Mouse (Mus musculus) hindbrain, embryonic 13.5 days (tissue): Measurements from ENCODE around the gene Trim44. TPM values are rescaled to one million over a fixed set of nuclear protein-coding genes. Genes with fewer than 3 reads are reported as not detected.

ENCODE experiments used
- ATAC-seq: fragments of 200-750 bp; cut with Nextera tagmentation; 2 replicates; pipeline ENCODE4 v1.8.0; 2017; ENCODE audit warnings: moderate TSS enrichment; ENCODE audit not compliant: low FRiP score
- H3K27ac ChIP-seq: fragments of 300-500 bp; sonication (generic); 2 replicates; pipeline ENCODE4 v1.5.1; 2015; ENCODE audit warnings: inconsistent platforms, mild to moderate bottlenecking, moderate library complexity
- H3K27me3 ChIP-seq: fragments of 300-500 bp; sonication (generic); 2 replicates; pipeline ENCODE4 v1.6.1; 2015; ENCODE audit warnings: mild to moderate bottlenecking, inconsistent platforms
- H3K36me3 ChIP-seq: fragments of 300-500 bp; sonication (generic); 2 replicates; pipeline ENCODE4 v1.6.1; 2015; ENCODE audit warnings: mild to moderate bottlenecking, inconsistent platforms
- H3K4me1 ChIP-seq: fragments of 300-500 bp; sonication (generic); replicated peaks from 2 replicates; pipeline ENCODE4 v1.6.1; 2015; ENCODE audit warnings: inconsistent platforms
- H3K4me2 ChIP-seq: fragments of 300-500 bp; sonication (generic); 2 replicates; pipeline ENCODE4 v1.6.1; 2015; ENCODE audit warnings: inconsistent platforms, mild to moderate bottlenecking, moderate library complexity
- H3K4me3 ChIP-seq: fragments of 300-500 bp; sonication (generic); 2 replicates; pipeline ENCODE4 v1.5.1; 2015; ENCODE audit warnings: mild to moderate bottlenecking, inconsistent platforms
- H3K9ac ChIP-seq: fragments of 300-500 bp; sonication (generic); 2 replicates; pipeline ENCODE4 v1.6.1; 2015; ENCODE audit warnings: mild to moderate bottlenecking, inconsistent platforms
- H3K9me3 ChIP-seq: fragments of 300-500 bp; sonication (generic); 2 replicates; pipeline ENCODE4 v1.6.1; 2016; ENCODE audit warnings: inconsistent platforms
- WGBS: fragments of 180-500 bp; shearing (Covaris S2); methylation state at CpG from one replicate; pipeline ENCODE4 v1.1.7; 2015; 5-methylcytosine and 5-hydroxymethylcytosine counted together
- polyA plus RNA-seq: library from polyadenylated mRNA; unstranded; fragments of >200 nt; fragmentation: Nextera tagmentation; extraction: Ambion mirVana; gene quantifications from 2 replicates; pipeline ENCODE4 v1.2.1, GENCODE M21; 2015

The Trim44 gene
- polyA plus RNA-seq, 1 experiment from 2014 or later: 44.2 TPM

DNA sequence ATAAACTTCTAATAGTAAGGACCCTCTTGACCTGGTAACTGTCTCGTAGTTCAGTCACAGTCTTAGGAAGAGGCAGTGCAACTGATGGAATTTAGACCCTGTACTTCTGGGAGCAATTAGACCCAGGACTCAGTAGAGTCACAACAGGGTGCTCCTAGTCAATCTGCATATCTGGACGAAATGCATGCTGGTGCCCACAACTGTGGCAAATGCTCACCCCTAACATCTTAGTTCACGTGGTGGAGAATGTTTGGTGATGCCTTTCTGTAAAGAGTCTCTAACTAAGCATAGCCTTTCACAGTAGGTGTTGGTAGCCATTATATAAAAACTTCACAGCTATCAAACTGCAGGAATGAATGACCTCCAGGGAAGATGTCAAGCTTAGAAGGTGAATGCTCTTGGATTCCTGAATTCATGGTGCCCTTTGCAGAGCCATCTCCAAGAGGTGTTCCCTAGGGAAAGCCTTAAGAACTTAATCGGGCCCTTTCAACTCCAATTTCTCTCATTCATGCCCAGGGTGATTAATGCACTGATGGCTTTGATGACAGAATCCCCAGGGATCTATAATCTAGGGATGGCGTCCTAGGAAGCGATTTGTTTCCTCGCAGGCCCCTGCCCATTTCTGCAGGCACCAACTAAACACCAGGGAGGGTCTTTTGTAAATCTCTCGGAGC is 29.9 kb upstream of the Trim44 start:
- H3K4me2 ChIP-seq: no peak overlapping the region
- WGBS: 24% methylated on average over 8 of the region's 8 CpGs
- H3K9me3 ChIP-seq: no peaks in the 10 kb centered on the region
- H3K36me3 ChIP-seq: no peaks in the 10 kb centered on the region
- H3K9ac ChIP-seq: no peak overlapping the region
- 0 out of 2 replicates have a peak, but pooled peaks cover 2% of the 10 kb centered on the region for H3K27me3 ChIP-seq
- H3K27ac ChIP-seq: no peak overlapping the region
- no peak overlapping the region for H3K4me3 ChIP-seq
- H3K4me1 ChIP-seq: no peaks in the 10 kb centered on the region; the same call in 1 of the 2 replicates
- no peak for ATAC-seq

DNA sequence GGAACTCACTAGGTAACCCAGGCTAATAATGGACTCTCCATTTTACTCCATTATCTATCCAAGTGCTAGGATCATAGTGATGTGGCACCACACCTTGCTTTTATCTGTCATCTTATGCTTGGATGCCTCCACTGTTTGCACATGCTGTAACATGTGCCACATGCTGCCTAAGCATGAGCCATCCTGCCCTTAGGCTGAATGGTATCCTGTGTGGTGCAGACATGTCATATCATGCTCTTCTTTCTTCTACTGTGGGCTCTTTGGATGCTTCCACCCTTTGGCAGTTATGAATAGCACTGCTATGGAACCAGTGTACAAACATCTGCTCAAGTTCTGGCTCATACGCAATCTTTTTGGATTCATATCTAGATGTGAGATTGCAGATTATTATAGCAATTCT is 26.3 kb upstream of the Trim44 start:
- Histone ChIP-seq H3K4me3 (no peak overlapping the region), H3K4me2 (no peak overlapping the region), H3K9me3 (no peaks in the 10 kb centered on the region), H3K27ac (no peak overlapping the region), H3K9ac (no peak overlapping the region), H3K4me1 (peaks cover 6% of the 10 kb centered on the region; the same call in 1 of the 2 replicates), H3K36me3 (no peaks in the 10 kb centered on the region), H3K27me3 (no peaks in the 10 kb centered on the region)
- no peak for ATAC-seq
- WGBS: 96% methylated on average over 1 of the region's 1 CpGs

DNA sequence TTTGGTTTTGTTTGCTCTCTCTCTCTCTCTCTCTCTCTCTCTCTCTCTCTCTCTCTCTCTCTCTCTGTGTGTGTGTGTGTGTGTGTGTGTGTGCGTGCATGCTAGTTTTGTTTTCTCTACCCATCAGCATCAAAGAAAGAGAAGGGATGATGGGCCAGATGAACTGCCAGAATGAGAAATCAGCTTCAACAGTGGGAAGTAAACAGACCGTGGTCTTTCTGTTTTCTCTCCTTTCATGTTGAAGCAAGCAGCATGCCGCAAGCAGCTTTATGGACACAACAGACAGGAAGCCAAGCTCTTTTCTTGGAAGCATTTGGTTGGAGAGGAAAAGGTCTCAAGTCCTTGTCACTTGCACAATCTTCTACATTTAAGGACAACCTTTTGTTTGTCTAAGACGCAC is 23.5 kb upstream of the Trim44 start:
- Histone ChIP-seq H3K4me3 (no peak overlapping the region), H3K9me3 (no peaks in the 10 kb centered on the region), H3K36me3 (no peaks in the 10 kb centered on the region), H3K9ac (0 out of 2 replicates have a peak overlapping the region, but pooled peaks have one; percentile 24), H3K27me3 (no peaks in the 10 kb centered on the region), H3K4me1 (peaks cover 6% of the 10 kb centered on the region; the same call in 1 of the 2 replicates), H3K4me2 (no peak overlapping the region), H3K27ac (no peak overlapping the region)
- no peak for ATAC-seq
- 53% methylated on average over 4 of the region's 4 CpGs for WGBS

DNA sequence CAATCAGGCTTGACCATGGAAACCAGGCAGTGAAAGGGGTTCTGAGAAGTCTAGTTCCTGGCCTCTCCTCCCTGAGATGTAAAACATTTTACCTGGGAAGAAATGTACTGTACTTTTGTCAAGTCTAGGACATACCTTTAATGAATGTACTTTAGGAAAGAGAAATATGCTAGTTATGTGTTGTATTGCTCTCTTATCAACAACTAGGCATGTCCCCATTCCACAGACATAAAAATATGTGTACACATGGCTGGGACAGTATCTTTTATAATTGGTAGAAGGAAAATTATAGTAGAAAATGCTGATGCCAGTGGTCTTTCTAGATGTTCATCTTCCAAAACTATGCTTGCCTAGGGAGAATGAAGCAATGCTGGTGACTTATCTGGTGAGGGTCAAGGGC is 20.3 kb upstream of the Trim44 start:
- no peak overlapping the region for H3K9ac ChIP-seq
- peaks cover 6% of the 10 kb centered on the region; the same call in 1 of the 2 replicates for H3K4me1 ChIP-seq
- no peak overlapping the region for H3K4me2 ChIP-seq
- no peak overlapping the region for H3K27ac ChIP-seq
- H3K4me3 ChIP-seq: no peak overlapping the region
- no peak for ATAC-seq
- H3K36me3 ChIP-seq: no peaks in the 10 kb centered on the region
- no peaks in the 10 kb centered on the region for H3K9me3 ChIP-seq
- no peaks in the 10 kb centered on the region for H3K27me3 ChIP-seq

DNA sequence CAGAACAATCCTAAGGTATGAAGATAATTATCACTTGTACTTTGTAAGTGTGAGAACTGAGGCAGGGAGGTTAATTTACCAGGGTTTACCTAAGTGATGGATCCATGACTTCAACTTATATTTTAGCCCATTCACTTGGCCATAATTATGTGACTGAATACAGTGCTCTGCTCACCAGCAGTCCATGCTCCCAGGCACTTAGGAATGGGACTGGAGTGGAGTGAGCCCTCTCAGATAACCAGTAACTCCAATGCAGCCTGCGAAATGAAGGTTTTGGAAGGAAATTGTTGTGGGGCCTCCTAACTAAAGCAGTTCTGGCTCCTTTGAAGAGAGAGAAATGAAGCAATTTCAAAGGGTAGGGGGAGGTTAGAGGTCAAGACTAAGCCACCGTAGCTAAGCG is 18.8 kb upstream of the Trim44 start:
- Histone ChIP-seq H3K9ac (no peak overlapping the region), H3K27ac (no peak overlapping the region), H3K9me3 (no peaks in the 10 kb centered on the region), H3K4me3 (no peak overlapping the region), H3K27me3 (no peaks in the 10 kb centered on the region), H3K36me3 (no peaks in the 10 kb centered on the region), H3K4me2 (no peak overlapping the region), H3K4me1 (peaks cover 5% of the 10 kb centered on the region; the same call in 1 of the 2 replicates)
- ATAC-seq: no peak
- 46% methylated on average over 3 of the region's 3 CpGs for WGBS

DNA sequence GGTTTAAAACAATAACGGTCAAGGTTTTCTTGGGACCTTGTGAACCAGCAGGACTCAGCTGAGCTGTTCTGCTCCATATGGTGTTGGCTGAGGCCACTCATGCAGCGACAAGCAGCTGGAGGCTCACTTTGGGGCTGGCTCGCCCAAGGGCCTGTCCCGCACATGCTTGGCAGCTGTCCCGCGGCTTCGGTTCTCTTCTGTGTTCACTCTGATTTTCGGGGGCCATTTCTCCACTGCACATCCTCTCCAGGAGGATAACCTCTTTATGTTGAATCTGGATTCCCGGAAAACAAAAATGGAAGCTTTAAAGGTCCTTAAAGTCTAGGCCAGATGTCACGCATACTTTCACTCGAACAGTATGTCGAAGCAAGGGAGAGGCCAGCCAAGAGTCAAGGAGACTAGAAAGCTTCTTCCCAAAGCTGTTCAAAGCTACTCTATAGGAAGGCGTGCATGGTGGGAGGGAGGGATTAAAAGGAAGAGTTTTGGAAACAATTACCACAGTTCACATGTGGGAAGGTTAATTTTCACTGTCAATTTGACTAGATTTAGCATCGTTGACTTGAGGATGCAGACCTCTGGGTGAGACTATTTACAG is 8.6 kb upstream of the Trim44 start:
- H3K4me1 ChIP-seq: no peaks in the 10 kb centered on the region
- 89% methylated on average over 14 of the region's 14 CpGs for WGBS
- no peak overlapping the region for H3K4me3 ChIP-seq
- ATAC-seq: no peak
- H3K9me3 ChIP-seq: no peaks in the 10 kb centered on the region
- no peak overlapping the region for H3K9ac ChIP-seq
- H3K36me3 ChIP-seq: no peaks in the 10 kb centered on the region
- H3K4me2 ChIP-seq: no peak overlapping the region
- H3K27me3 ChIP-seq: no peaks in the 10 kb centered on the region
- H3K27ac ChIP-seq: no peak overlapping the region

DNA sequence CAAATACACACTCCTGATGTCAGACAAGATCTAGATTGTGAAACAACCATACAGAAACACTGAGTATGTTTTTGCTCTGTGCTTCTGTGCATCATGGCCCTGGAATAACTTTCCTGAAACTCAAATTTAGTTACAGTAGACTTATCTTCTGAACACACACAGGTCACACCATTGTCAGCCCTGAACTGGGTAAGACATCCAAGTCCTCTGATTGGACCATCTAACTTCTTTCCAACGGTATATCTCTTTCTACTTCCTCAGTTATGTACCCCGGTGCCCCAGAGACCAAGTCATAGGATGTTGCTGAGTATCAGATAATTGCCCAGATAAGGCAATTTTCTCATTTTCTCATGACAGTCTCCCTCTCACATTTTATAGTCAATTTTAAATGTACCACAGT is 5.1 kb upstream of the Trim44 start:
- WGBS: 88% methylated on average over 2 of the region's 2 CpGs
- H3K27me3 ChIP-seq: no peaks in the 10 kb centered on the region
- no peak for ATAC-seq
- no peak overlapping the region for H3K4me2 ChIP-seq
- H3K27ac ChIP-seq: no peak overlapping the region
- no peak overlapping the region for H3K9ac ChIP-seq
- H3K9me3 ChIP-seq: no peaks in the 10 kb centered on the region
- no peaks in the 10 kb centered on the region for H3K36me3 ChIP-seq
- no peak overlapping the region for H3K4me3 ChIP-seq
- H3K4me1 ChIP-seq: peaks cover 5% of the 10 kb centered on the region

GRCm38 (mm10) chr2:102410615-102411014 is 3.0 kb upstream of the Trim44 start:
- no peaks in the 10 kb centered on the region for H3K27me3 ChIP-seq
- H3K9ac ChIP-seq: no peak overlapping the region
- no peaks in the 10 kb centered on the region for H3K9me3 ChIP-seq
- H3K4me3 ChIP-seq: no peak overlapping the region
- no peak overlapping the region for H3K4me2 ChIP-seq
- no peak for ATAC-seq
- H3K36me3 ChIP-seq: no peaks in the 10 kb centered on the region
- H3K4me1 ChIP-seq: peaks cover 19% of the 10 kb centered on the region
- H3K27ac ChIP-seq: no peak overlapping the region
- WGBS: 91% methylated on average over 4 of the region's 4 CpGs

GRCm38 (mm10) chr2:102409741-102410140 is 2.1 kb upstream of the Trim44 start:
- ATAC-seq: no peak
- WGBS: 96% methylated on average over 3 of the region's 3 CpGs

GRCm38 (mm10) chr2:102406324-102407304 is 1.0 kb downstream of the Trim44 start:
- no peaks in the 10 kb centered on the region for H3K9me3 ChIP-seq
- whole genome bisulfite sequencing: 82% methylated on average over 4 of the region's 4 CpGs
- ATAC-seq: 0 out of 2 replicates have a peak, but pooled peaks have one; percentile 33

More at GRCm38 (mm10) chr2:102409741-102410140, 2.1 kb upstream of the Trim44 start:
- Histone ChIP-seq H3K9ac (no peak overlapping the region), H3K4me2 (no peak overlapping the region), H3K4me3 (no peak overlapping the region), H3K9me3 (no peaks in the 10 kb centered on the region), H3K27ac (no peak overlapping the region), H3K36me3 (no peaks in the 10 kb centered on the region), H3K27me3 (no peaks in the 10 kb centered on the region), H3K4me1 (peaks cover 19% of the 10 kb centered on the region)

GRCm38 (mm10) chr2:102403982-102404381 is 3.6 kb downstream of the Trim44 start:
- Histone ChIP-seq H3K9ac (no peak overlapping the region), H3K27me3 (no peaks in the 10 kb centered on the region), H3K4me1 (peaks cover 38% of the 10 kb centered on the region), H3K27ac (no peak overlapping the region), H3K9me3 (no peaks in the 10 kb centered on the region), H3K4me3 (no peak overlapping the region), H3K36me3 (no peaks in the 10 kb centered on the region), H3K4me2 (no peak overlapping the region)
- ATAC-seq: no peak
- WGBS: 72% methylated on average over 5 of the region's 5 CpGs

More at GRCm38 (mm10) chr2:102406324-102407304, 1.0 kb downstream of the Trim44 start:
- H3K27me3 ChIP-seq: no peaks in the 10 kb centered on the region
- H3K4me2 ChIP-seq: peak overlapping the region; percentile 23; the same call in 1 of the 2 replicates
- no peaks in the 10 kb centered on the region for H3K36me3 ChIP-seq
- H3K27ac ChIP-seq: no peak overlapping the region
- peaks cover 19% of the 10 kb centered on the region for H3K4me1 ChIP-seq
- H3K4me3 ChIP-seq: no peak overlapping the region
- no peak overlapping the region for H3K9ac ChIP-seq

GRCm38 (mm10) chr2:102403306-102403705 is 4.3 kb downstream of the Trim44 start:
- Histone ChIP-seq H3K9ac (no peak overlapping the region), H3K4me1 (peaks cover 41% of the 10 kb centered on the region), H3K27ac (no peak overlapping the region), H3K4me3 (no peak overlapping the region), H3K4me2 (no peak overlapping the region), H3K27me3 (no peaks in the 10 kb centered on the region), H3K36me3 (no peaks in the 10 kb centered on the region), H3K9me3 (no peaks in the 10 kb centered on the region)
- no peak for ATAC-seq
- 94% methylated on average over 4 of the region's 4 CpGs for WGBS
